Mouse (Mus musculus) frontal cortex, adult (tissue): Measurements from ENCODE around the gene Trp53i11.
A peak's percentile ranks its signal among the peaks of the same experiment; 100 is the strongest.

Source experiments
- ATAC-seq: cut with Nextera tagmentation; 2 replicates; pipeline ENCODE4 v1.9.2; 2017; ENCODE audit warnings: mild to moderate bottlenecking, moderate library complexity, mixed read lengths; ENCODE audit not compliant: low TSS enrichment

The Trp53i11 gene

GRCm38 (mm10) chr2:93171929-93172328 lies 15.4 kb upstream of the Trp53i11 start:
- ATAC-seq: no peak

- no peak for ATAC-seq
Observed at GRCm38 (mm10) chr2:93172460-93172859, 14.9 kb upstream of the Trp53i11 start.

GRCm38 (mm10) chr2:93174159-93174558 lies 13.2 kb upstream of the Trp53i11 start:
- no peak for ATAC-seq

GRCm38 (mm10) chr2:93175278-93175677 lies 12.1 kb upstream of the Trp53i11 start:
- no peak for ATAC-seq

GRCm38 (mm10) chr2:93175721-93176120 lies 11.6 kb upstream of the Trp53i11 start:
- no peak for ATAC-seq

- no peak for ATAC-seq
Observed at GRCm38 (mm10) chr2:93176193-93176798, 11.1 kb upstream of the Trp53i11 start.

DNA sequence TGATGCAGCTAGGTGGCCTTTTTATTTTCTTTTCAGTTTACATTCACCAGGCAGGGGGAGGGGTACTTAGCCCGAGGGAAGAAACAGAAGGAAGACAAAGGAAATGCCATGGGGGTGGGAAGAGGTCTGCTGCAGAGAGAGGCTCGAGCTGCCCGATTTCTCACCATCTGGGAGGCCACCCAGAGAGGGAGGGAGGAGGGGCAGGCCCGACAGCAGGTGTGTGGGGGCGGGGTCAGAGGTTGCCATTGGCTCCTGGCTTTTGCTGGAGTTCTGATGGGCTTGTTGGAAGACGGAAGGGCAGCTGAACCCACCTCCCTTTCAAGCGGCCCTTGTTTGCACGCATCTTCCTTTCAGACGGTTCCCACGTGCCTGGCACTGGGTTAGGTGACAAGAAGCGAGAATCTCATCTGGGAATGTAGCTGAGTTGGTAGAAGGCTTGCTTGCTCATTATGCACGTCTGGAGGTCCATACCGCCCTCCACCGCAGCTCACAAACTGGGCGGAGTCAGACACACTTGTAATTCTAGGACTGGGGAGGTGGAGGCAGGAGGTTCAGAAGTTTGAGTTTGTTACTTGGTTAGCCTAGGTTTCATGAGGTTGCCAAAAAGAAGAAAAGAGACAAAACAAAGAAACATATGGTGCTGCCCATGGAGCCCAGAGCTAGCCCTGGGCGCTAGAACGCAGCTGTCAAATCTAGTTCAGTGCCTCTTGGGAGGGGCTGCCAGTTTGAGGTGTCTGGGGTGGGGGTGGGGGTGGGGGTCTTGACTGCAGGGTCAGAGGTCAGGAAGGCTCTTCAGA lies 10.3 kb upstream of the Trp53i11 start:
- ATAC-seq: no peak

GRCm38 (mm10) chr2:93177668-93178312 lies 9.6 kb upstream of the Trp53i11 start:
- no peak for ATAC-seq

- no peak for ATAC-seq
Observed at GRCm38 (mm10) chr2:93178313-93178677, 9.1 kb upstream of the Trp53i11 start.

GRCm38 (mm10) chr2:93179603-93180002 lies 7.7 kb upstream of the Trp53i11 start:
- ATAC-seq: no peak

- ATAC-seq: peak; percentile 69
Observed at GRCm38 (mm10) chr2:93180077-93180844, 7.1 kb upstream of the Trp53i11 start.

DNA sequence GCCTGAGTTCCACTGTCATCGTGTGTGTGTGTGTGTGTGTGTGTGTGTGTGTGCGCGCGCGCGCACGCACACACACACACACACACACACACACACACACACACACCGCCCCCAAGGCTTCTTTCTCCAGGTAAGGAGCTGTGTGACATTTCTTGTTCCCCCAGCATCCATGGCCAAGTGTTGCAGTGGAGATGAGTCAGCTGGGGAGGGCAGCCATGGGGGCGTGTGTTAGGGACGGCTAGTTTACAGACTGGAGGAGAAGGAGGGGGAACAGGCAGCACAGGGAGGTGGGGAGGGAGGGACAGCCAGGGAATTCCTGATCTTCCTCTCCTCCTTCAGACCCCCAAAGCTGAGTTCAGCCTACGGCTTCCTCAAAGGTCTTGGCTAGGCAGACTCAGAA lies 4.5 kb upstream of the Trp53i11 start:
- no peak for ATAC-seq

GRCm38 (mm10) chr2:93188020-93188760 lies 842 bp downstream of the Trp53i11 start:
- no peak for ATAC-seq

DNA sequence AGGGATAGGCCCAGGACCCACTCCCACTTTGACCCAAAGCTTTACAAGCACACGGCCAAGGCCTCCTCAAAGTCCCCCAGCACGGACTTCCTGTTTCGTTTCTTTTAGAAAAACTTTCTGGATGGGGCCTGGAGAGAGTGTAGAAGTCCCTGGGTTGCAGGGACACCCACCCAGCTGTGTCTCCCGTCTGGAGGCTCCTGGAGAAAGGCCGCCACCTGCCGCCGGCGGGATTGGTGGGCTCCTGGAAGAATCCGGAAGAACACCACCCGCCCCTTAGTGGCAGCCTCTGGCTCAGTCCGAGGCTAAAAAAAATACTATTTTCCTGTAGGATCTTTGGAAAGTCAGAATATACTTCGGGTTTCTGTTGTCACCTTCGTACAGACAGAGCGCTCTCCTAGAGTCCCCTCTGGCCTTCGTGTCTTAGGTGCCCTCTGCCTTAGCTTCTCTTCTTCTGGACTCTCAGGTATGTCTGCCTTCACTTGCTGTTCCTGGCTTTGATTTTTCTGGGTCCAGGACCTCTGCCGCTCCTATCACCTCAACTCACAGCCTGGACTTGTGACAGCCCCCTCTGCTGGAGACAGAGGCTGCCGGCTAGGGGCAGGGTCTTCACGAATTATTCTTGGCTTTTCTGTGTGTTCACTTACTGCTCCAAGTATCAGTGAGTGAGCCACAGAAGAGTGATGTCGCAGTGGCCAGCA lies 1.6 kb downstream of the Trp53i11 start:
- ATAC-seq: peak; percentile 31; the same call in 1 of the 2 replicates

GRCm38 (mm10) chr2:93190771-93191487 lies 3.6 kb downstream of the Trp53i11 start:
- no peak for ATAC-seq

DNA sequence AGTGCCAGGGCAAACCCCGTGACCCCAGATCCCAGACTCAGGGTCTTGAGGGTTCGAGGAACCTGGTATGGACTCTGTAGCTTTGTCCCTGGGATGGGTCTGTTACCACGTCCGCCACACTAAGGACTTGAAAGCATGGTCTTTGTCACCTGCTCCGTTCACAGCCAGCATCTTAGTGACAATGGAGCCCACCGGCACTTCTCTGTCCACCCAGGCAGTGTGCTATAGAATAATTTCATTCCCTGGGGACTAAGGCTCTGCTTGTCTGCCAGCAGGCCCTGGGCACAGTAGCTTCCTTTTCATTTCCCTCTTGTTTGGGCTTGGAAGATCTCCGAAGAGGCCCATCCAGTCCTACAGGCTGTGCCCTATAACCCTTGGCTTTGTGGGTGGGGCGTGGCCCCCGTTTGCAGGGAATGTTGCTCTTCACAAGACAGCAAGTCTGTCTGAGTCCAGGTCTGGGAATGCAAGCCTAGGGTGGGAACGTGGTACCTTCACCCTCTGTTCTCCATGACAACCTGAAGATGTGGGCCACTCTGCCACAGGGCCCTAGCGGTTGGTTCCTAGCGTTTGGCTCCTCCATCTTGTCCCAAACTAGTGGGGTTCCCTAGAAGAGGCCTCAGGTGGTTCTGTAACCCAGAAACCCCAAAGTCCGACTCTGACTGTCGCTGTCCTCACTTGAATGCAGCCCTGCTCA lies 4.3 kb downstream of the Trp53i11 start:
- no peak for ATAC-seq

GRCm38 (mm10) chr2:93192182-93192560 lies 4.8 kb downstream of the Trp53i11 start:
- no peak for ATAC-seq

DNA sequence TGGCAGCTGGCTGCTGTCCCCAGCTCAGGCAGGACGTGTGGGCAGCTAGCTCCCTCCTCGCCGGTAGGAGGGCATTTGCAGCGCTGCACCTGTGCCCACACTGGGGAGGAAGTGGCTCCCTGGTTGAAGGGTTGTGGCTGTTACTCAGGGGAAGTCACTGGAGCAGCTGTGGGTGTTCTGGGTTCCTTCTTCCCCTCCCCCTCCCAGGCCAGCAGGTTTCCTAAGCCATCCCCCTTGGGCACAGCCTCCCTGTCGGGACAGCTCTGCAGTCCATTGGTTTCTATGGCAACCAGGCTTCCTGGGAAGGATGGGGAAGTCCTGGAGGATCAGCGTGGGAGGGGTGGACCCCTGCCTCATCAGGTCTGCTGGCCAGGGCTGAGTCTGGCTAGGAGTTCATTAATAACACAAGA lies 5.3 kb downstream of the Trp53i11 start:
- 0 out of 2 replicates have a peak, but pooled peaks have one; percentile 18 for ATAC-seq

- ATAC-seq: no peak
Observed at GRCm38 (mm10) chr2:93193806-93194205, 6.5 kb downstream of the Trp53i11 start.

- ATAC-seq: peak; percentile 71
Observed at GRCm38 (mm10) chr2:93198846-93199245, 11.5 kb downstream of the Trp53i11 start.
